Mouse (Mus musculus): ENCODE results near the gene Lrch1.

Gene Lrch1

DNA sequence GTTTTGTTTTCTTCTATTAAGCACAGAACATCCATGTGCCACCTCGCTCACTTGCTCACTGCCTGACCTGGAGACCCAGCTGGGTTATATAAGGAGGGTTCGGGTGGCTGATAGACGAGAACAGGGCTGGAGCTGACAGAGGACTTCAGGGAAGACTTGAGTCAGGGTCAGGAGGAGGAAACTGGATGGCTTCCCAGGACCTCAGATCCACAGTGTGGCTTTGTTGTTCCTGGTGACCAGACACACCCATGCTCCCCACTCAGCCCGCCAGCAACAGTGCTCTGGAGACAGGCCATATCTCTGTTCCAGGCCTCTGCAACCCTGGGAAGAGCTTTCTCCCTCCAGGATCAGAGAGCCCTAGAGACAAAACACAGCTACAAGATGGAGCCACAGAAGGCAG is 44.6 kb downstream of the Lrch1 start:
- H3K9me3 ChIP-seq (ENCODE audit: low read length), result no peaks in the 10 kb centered on the region
- no peak for TF ChIP-seq CTCF (conservative IDR thresholded peaks at IDR 0.05; ENCODE audit: low read length)
- no peak for TF ChIP-seq NANOG (IDR thresholded peaks at IDR 0.05; ENCODE audit: borderline replicate concordance, low read length)
- no peak for TF ChIP-seq POU5F1 (IDR thresholded peaks at IDR 0.05; ENCODE audit: borderline replicate concordance, low read length)
- no peak overlapping the region for H3K4me3 ChIP-seq (replicated peaks; ENCODE audit: low read length)
- no peaks in the 10 kb centered on the region for H3K27me3 ChIP-seq (ENCODE audit: insufficient read depth, low read length)
- no peaks in the 10 kb centered on the region for H3K36me3 ChIP-seq (ENCODE audit: insufficient read depth, low read length)
- H3K4me1 ChIP-seq (replicated peaks; ENCODE audit: low read depth, low read length), result peaks cover 16% of the 10 kb centered on the region

DNA sequence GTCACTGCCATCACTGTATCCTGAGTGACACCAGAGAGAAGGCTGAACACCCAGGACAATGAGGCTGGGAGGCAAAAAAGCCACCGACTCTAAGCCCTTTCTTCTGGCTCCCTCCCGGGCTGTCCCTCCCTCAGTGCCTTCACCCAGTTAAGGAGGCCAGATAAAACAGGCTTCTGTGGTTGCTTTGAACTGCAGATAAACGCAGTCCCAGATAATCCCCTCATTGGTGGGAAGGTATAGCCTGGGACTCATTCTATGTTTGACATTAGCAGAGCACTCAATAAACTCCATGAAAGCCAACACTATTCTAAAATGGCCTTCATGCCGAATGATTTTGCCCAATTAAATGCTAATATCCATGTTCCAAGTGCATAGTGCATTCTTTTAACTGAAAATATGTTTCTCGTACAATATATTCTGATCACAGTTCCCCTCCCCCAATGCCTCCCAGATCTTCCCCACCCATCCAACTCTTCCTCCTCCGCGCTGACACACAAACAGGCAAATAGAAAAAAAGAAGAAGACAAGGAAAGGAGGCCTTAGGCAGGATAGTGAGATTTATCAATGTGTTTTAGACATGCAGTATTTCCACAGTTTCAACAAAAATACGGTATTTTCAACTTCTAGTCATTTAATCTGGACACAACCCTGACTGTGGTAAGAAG is 46.8 kb downstream of the Lrch1 start:
- Histone ChIP-seq H3K4me3 (replicated peaks; ENCODE audit: low read length) (no peak overlapping the region), H3K9me3 (ENCODE audit: low read length) (no peaks in the 10 kb centered on the region), H3K36me3 (ENCODE audit: insufficient read depth, low read length) (no peaks in the 10 kb centered on the region), H3K27me3 (ENCODE audit: insufficient read depth, low read length) (no peaks in the 10 kb centered on the region), H3K4me1 (replicated peaks; ENCODE audit: low read depth, low read length) (peaks cover 12% of the 10 kb centered on the region)
- TF ChIP-seq NANOG (IDR thresholded peaks at IDR 0.05; ENCODE audit: borderline replicate concordance, low read length) (no peak), POU5F1 (IDR thresholded peaks at IDR 0.05; ENCODE audit: borderline replicate concordance, low read length) (no peak), CTCF (conservative IDR thresholded peaks at IDR 0.05; ENCODE audit: low read length) (no peak)

DNA sequence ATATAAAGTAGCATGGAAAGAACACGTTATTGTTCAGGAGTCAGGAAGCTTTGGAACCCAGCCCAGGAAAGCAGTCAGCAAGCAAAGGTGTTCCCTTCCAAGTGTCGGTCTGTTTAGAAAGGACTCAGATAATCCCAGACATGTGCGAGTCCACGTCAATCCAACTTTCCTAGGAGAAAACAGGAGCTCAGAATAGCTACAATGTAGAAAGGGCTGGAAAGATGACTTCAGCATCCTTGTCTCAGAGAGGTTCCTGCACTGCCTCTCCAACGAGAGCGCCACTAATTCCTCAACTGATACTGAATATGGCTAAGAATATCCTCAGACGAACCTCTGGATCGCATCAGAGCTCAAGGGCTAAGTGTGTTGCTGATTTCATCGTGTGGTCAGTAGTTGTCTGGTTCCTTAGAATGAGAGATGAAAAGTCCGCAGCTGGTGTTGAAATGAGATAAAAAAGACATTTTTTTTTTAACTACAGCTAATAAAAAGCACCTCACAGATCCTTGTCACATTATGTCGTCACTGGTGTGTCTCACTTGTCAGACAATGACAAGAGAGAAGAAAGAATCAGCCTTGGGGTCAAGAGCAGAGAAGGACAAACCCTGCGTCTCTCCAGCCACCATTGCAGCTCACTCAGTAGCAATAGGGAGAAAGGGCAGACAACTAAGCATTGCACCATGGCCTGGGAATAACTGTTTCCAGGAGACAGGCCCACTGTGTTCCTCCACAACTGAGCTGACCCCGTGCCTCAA is 47.5 kb downstream of the Lrch1 start:
- Histone ChIP-seq H3K4me1 (replicated peaks; ENCODE audit: low read depth, low read length) (peaks cover 12% of the 10 kb centered on the region), H3K27me3 (ENCODE audit: insufficient read depth, low read length) (no peaks in the 10 kb centered on the region), H3K36me3 (ENCODE audit: insufficient read depth, low read length) (no peaks in the 10 kb centered on the region), H3K4me3 (replicated peaks; ENCODE audit: low read length) (no peak overlapping the region), H3K9me3 (ENCODE audit: low read length) (no peaks in the 10 kb centered on the region)
- no peak for TF ChIP-seq NANOG (IDR thresholded peaks at IDR 0.05; ENCODE audit: borderline replicate concordance, low read length)

DNA sequence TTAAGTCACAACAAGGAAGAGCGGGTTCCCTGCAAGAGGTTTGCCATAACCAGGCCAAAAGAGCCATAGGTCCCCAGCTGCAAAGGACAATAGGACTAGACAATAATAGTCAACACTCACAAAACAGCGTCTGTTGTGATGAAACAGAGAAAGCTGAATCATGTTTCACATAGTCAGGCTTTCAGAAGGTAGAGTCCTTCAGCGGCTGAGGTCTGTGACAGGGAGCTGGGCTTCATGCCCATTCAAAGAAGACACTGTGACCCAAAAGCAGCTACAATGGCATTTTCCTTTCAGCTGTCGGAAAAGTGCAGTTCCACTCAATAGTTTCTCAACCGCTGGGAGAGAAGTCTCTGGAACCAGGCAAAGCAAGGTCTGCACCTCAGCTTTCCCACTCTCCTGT is 48.7 kb downstream of the Lrch1 start:
- TF ChIP-seq CTCF (conservative IDR thresholded peaks at IDR 0.05; ENCODE audit: low read length) (no peak), POU5F1 (IDR thresholded peaks at IDR 0.05; ENCODE audit: borderline replicate concordance, low read length) (no peak), NANOG (IDR thresholded peaks at IDR 0.05; ENCODE audit: borderline replicate concordance, low read length) (no peak)
- Histone ChIP-seq H3K36me3 (ENCODE audit: insufficient read depth, low read length) (no peaks in the 10 kb centered on the region), H3K4me1 (replicated peaks; ENCODE audit: low read depth, low read length) (peaks cover 12% of the 10 kb centered on the region), H3K9me3 (ENCODE audit: low read length) (no peaks in the 10 kb centered on the region), H3K4me3 (replicated peaks; ENCODE audit: low read length) (no peak overlapping the region), H3K27me3 (ENCODE audit: insufficient read depth, low read length) (no peaks in the 10 kb centered on the region)

GRCm38 (mm10) chr14:74893693-74894092 is 54.0 kb downstream of the Lrch1 start:
- no peak for TF ChIP-seq NANOG (IDR thresholded peaks at IDR 0.05; ENCODE audit: borderline replicate concordance, low read length)
- TF ChIP-seq CTCF (conservative IDR thresholded peaks at IDR 0.05; ENCODE audit: low read length), result no peak
- no peak for TF ChIP-seq POU5F1 (IDR thresholded peaks at IDR 0.05; ENCODE audit: borderline replicate concordance, low read length)
- Histone ChIP-seq H3K27me3 (ENCODE audit: insufficient read depth, low read length) (no peaks in the 10 kb centered on the region), H3K9me3 (ENCODE audit: low read length) (no peaks in the 10 kb centered on the region)

GRCm38 (mm10) chr14:74893085-74893648 is 54.5 kb downstream of the Lrch1 start:
- TF ChIP-seq POU5F1 (IDR thresholded peaks at IDR 0.05; ENCODE audit: borderline replicate concordance, low read length) (no peak), CTCF (conservative IDR thresholded peaks at IDR 0.05; ENCODE audit: low read length) (no peak), NANOG (IDR thresholded peaks at IDR 0.05; ENCODE audit: borderline replicate concordance, low read length) (no peak)
- Histone ChIP-seq H3K4me1 (replicated peaks; ENCODE audit: low read depth, low read length) (no peaks in the 10 kb centered on the region), H3K9me3 (ENCODE audit: low read length) (no peaks in the 10 kb centered on the region), H3K27me3 (ENCODE audit: insufficient read depth, low read length) (no peaks in the 10 kb centered on the region), H3K4me3 (replicated peaks; ENCODE audit: low read length) (no peak overlapping the region), H3K36me3 (ENCODE audit: insufficient read depth, low read length) (no peaks in the 10 kb centered on the region)

More at GRCm38 (mm10) chr14:74893693-74894092, 54.0 kb downstream of the Lrch1 start:
- H3K4me1 ChIP-seq (replicated peaks; ENCODE audit: low read depth, low read length), result no peaks in the 10 kb centered on the region
- H3K36me3 ChIP-seq (ENCODE audit: insufficient read depth, low read length), result no peaks in the 10 kb centered on the region
- H3K4me3 ChIP-seq (replicated peaks; ENCODE audit: low read length), result no peak overlapping the region

- H3K9me3 ChIP-seq (ENCODE audit: low read length), result no peaks in the 10 kb centered on the region
- no peak for TF ChIP-seq NANOG (IDR thresholded peaks at IDR 0.05; ENCODE audit: borderline replicate concordance, low read length)
- no peak for TF ChIP-seq CTCF (conservative IDR thresholded peaks at IDR 0.05; ENCODE audit: low read length)
- TF ChIP-seq POU5F1 (IDR thresholded peaks at IDR 0.05; ENCODE audit: borderline replicate concordance, low read length), result no peak
- H3K27me3 ChIP-seq (ENCODE audit: insufficient read depth, low read length), result no peaks in the 10 kb centered on the region
- H3K4me3 ChIP-seq (replicated peaks; ENCODE audit: low read length), result no peak overlapping the region
- no peaks in the 10 kb centered on the region for H3K36me3 ChIP-seq (ENCODE audit: insufficient read depth, low read length)
- peaks cover 23% of the 10 kb centered on the region for H3K4me1 ChIP-seq (replicated peaks; ENCODE audit: low read depth, low read length)
These were observed 58.4 kb downstream of the Lrch1 start for GRCm38 (mm10) chr14:74889304-74889703.

DNA sequence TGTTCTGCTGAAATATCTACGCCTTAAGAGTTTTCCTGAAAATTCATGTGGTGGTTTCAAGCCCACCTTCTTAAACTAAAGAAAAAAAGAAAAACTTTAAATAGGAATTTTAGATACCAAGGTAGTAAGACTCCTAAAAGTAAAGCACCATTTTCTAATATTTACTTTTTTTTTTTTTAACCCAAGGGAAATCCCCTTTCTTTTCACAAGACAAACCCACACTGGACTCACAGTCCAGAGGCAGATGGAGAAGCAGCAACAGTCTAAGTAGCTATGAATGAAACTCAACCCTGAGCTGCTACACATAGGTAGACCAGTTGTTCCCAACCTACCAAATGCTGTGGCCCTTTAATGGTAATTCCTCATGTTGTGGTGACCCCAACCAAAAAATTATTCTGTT is 59.6 kb downstream of the Lrch1 start:
- Histone ChIP-seq H3K4me3 (replicated peaks; ENCODE audit: low read length) (no peak overlapping the region), H3K27me3 (ENCODE audit: insufficient read depth, low read length) (no peaks in the 10 kb centered on the region), H3K9me3 (ENCODE audit: low read length) (no peaks in the 10 kb centered on the region), H3K36me3 (ENCODE audit: insufficient read depth, low read length) (no peaks in the 10 kb centered on the region), H3K4me1 (replicated peaks; ENCODE audit: low read depth, low read length) (peaks cover 33% of the 10 kb centered on the region)
- no peak for TF ChIP-seq CTCF (conservative IDR thresholded peaks at IDR 0.05; ENCODE audit: low read length)

All from E14TG2a.4 (cell line).